Mouse (Mus musculus) limb, embryonic 12.5 days (tissue): ENCODE data around the gene Ubac2. TPM values are rescaled to one million over a fixed set of nuclear protein-coding genes. Genes with fewer than 3 reads are reported as not detected.

Experiments used
- ATAC-seq: fragments of 200-750 bp; cut with Nextera tagmentation; 2 replicates; pipeline ENCODE4 v1.8.0; 2017; ENCODE audit warnings: low read depth, moderate TSS enrichment; ENCODE audit not compliant: insufficient number of reproducible peaks, insufficient read depth, low FRiP score, low TSS enrichment
- H3K27ac ChIP-seq: fragments of 300-500 bp; sonication (generic); 2 replicates; pipeline ENCODE4 v1.5.1; 2016; ENCODE audit warnings: mild to moderate bottlenecking, moderate library complexity
- H3K27me3 ChIP-seq: fragments of 300-500 bp; sonication (generic); 2 replicates; pipeline ENCODE4 v1.6.1; 2016; ENCODE audit warnings: mild to moderate bottlenecking, moderate library complexity
- H3K36me3 ChIP-seq: fragments of 300-500 bp; sonication (generic); 2 replicates; pipeline ENCODE4 v1.6.1; 2016; ENCODE audit warnings: mild to moderate bottlenecking, moderate library complexity
- H3K4me1 ChIP-seq: fragments of 300-500 bp; sonication (generic); replicated peaks from 2 replicates; pipeline ENCODE4 v1.6.1; 2016
- H3K4me2 ChIP-seq: fragments of 300-500 bp; sonication (generic); 2 replicates; pipeline ENCODE4 v1.6.1; 2016; ENCODE audit warnings: mild to moderate bottlenecking, moderate library complexity
- H3K4me3 ChIP-seq: fragments of 300-500 bp; sonication (generic); replicated peaks from 2 replicates; pipeline ENCODE4 v1.5.1; 2016; ENCODE audit warnings: mild to moderate bottlenecking
- H3K9ac ChIP-seq: fragments of 300-500 bp; sonication (generic); replicated peaks from 2 replicates; pipeline ENCODE4 v1.6.1; 2016; ENCODE audit warnings: mild to moderate bottlenecking, moderate library complexity
- H3K9me3 ChIP-seq: fragments of 300-500 bp; sonication (generic); 2 replicates; pipeline ENCODE4 v1.6.1; 2016; ENCODE audit warnings: mild to moderate bottlenecking, moderate library complexity
- WGBS: fragments of 180-500 bp; shearing (Covaris S2); methylation state at CpG from one replicate; pipeline ENCODE4 v1.1.7; 2016; 5-methylcytosine and 5-hydroxymethylcytosine counted together
- polyA plus RNA-seq: library from polyadenylated mRNA; unstranded; fragments of >200 nt; fragmentation: Nextera tagmentation; extraction: Ambion mirVana; gene quantifications from 2 replicates; pipeline ENCODE4 v1.2.1, GENCODE M21; 2016

The Ubac2 gene
- polyA plus RNA-seq, 1 experiment from 2014 or later, result 63.1 TPM

GRCm38 (mm10) chr14:121970402-121970801 is 92.0 kb downstream of the Ubac2 start:
- Histone ChIP-seq H3K4me2 (no peak overlapping the region), H3K9ac (no peak overlapping the region), H3K4me1 (no peaks in the 10 kb centered on the region), H3K27ac (no peak overlapping the region), H3K36me3 (peaks cover 11% of the 10 kb centered on the region), H3K4me3 (no peak overlapping the region), H3K27me3 (no peaks in the 10 kb centered on the region), H3K9me3 (no peaks in the 10 kb centered on the region)
- WGBS, result 92% methylated on average over 1 of the region's 1 CpGs
- no peak for ATAC-seq

GRCm38 (mm10) chr14:121973114-121973513 is 94.7 kb downstream of the Ubac2 start:
- ATAC-seq, result no peak
- Histone ChIP-seq H3K36me3 (peaks cover 17% of the 10 kb centered on the region), H3K9me3 (no peaks in the 10 kb centered on the region), H3K4me3 (no peak overlapping the region), H3K27ac (no peak overlapping the region), H3K9ac (no peak overlapping the region), H3K4me2 (no peak overlapping the region), H3K27me3 (no peaks in the 10 kb centered on the region), H3K4me1 (no peaks in the 10 kb centered on the region)
- WGBS, result 89% methylated on average over 10 of the region's 10 CpGs

- ATAC-seq, result no peak
- WGBS, result 79% methylated on average over 1 of the region's 1 CpGs
- Histone ChIP-seq H3K9ac (no peak overlapping the region), H3K27ac (no peak overlapping the region), H3K4me2 (no peak overlapping the region), H3K4me3 (no peak overlapping the region), H3K27me3 (no peaks in the 10 kb centered on the region), H3K9me3 (no peaks in the 10 kb centered on the region), H3K4me1 (no peaks in the 10 kb centered on the region), H3K36me3 (no peaks in the 10 kb centered on the region)
Observed at GRCm38 (mm10) chr14:121981531-121981930, 103.1 kb downstream of the Ubac2 start.

GRCm38 (mm10) chr14:121983009-121983933 is 104.9 kb downstream of the Ubac2 start:
- no peaks in the 10 kb centered on the region for H3K36me3 ChIP-seq
- no peak overlapping the region for H3K4me3 ChIP-seq
- H3K27ac ChIP-seq, result 0 out of 2 replicates have a peak overlapping the region, but pooled peaks have one; percentile 23
- 79% methylated on average over 8 of the region's 8 CpGs for WGBS
- H3K9me3 ChIP-seq, result no peaks in the 10 kb centered on the region
- H3K4me2 ChIP-seq, result no peak overlapping the region
- H3K9ac ChIP-seq, result no peak overlapping the region
- H3K27me3 ChIP-seq, result no peaks in the 10 kb centered on the region
- no peaks in the 10 kb centered on the region for H3K4me1 ChIP-seq
- no peak for ATAC-seq

- H3K27me3 ChIP-seq, result no peaks in the 10 kb centered on the region
- H3K9me3 ChIP-seq, result no peaks in the 10 kb centered on the region
- 90% methylated on average over 3 of the region's 3 CpGs for WGBS
- H3K4me3 ChIP-seq, result no peak overlapping the region
- no peak overlapping the region for H3K9ac ChIP-seq
- H3K27ac ChIP-seq, result no peak overlapping the region
- no peak overlapping the region for H3K4me2 ChIP-seq
- H3K36me3 ChIP-seq, result no peaks in the 10 kb centered on the region
- no peak for ATAC-seq
- no peaks in the 10 kb centered on the region for H3K4me1 ChIP-seq
Observed at GRCm38 (mm10) chr14:121985477-121985876, 107.1 kb downstream of the Ubac2 start.

- H3K27me3 ChIP-seq, result no peaks in the 10 kb centered on the region
- H3K4me2 ChIP-seq, result no peak overlapping the region
- H3K9ac ChIP-seq, result no peak overlapping the region
- ATAC-seq, result no peak
- no peak overlapping the region for H3K4me3 ChIP-seq
- H3K4me1 ChIP-seq, result no peaks in the 10 kb centered on the region
- 84% methylated on average over 6 of the region's 6 CpGs for WGBS
- no peaks in the 10 kb centered on the region for H3K9me3 ChIP-seq
- no peaks in the 10 kb centered on the region for H3K36me3 ChIP-seq
- no peak overlapping the region for H3K27ac ChIP-seq
Observed at GRCm38 (mm10) chr14:121986028-121986427, 107.6 kb downstream of the Ubac2 start.

- Histone ChIP-seq H3K36me3 (no peaks in the 10 kb centered on the region), H3K4me3 (no peak overlapping the region), H3K4me1 (no peaks in the 10 kb centered on the region), H3K27me3 (no peaks in the 10 kb centered on the region), H3K27ac (no peak overlapping the region), H3K4me2 (no peak overlapping the region), H3K9ac (no peak overlapping the region), H3K9me3 (no peaks in the 10 kb centered on the region)
- no peak for ATAC-seq
- 82% methylated on average over 1 of the region's 1 CpGs for WGBS
Observed at GRCm38 (mm10) chr14:121987287-121987686, 108.9 kb downstream of the Ubac2 start.

- no peaks in the 10 kb centered on the region for H3K4me1 ChIP-seq
- H3K27me3 ChIP-seq, result no peaks in the 10 kb centered on the region
- H3K27ac ChIP-seq, result no peak overlapping the region
- no peaks in the 10 kb centered on the region for H3K9me3 ChIP-seq
- H3K4me3 ChIP-seq, result no peak overlapping the region
- no peak overlapping the region for H3K9ac ChIP-seq
- H3K4me2 ChIP-seq, result no peak overlapping the region
- 80% methylated on average over 4 of the region's 4 CpGs for WGBS
- H3K36me3 ChIP-seq, result no peaks in the 10 kb centered on the region
- ATAC-seq, result no peak
Observed at GRCm38 (mm10) chr14:121987691-121988090, 109.3 kb downstream of the Ubac2 start.

- Histone ChIP-seq H3K27ac (no peak overlapping the region), H3K4me3 (no peak overlapping the region), H3K9ac (no peak overlapping the region), H3K4me2 (no peak overlapping the region), H3K27me3 (no peaks in the 10 kb centered on the region), H3K36me3 (peaks cover 5% of the 10 kb centered on the region), H3K4me1 (no peaks in the 10 kb centered on the region), H3K9me3 (no peaks in the 10 kb centered on the region)
- 98% methylated on average over 3 of the region's 3 CpGs for WGBS
- ATAC-seq, result no peak
Observed at GRCm38 (mm10) chr14:121989331-121989730, 110.9 kb downstream of the Ubac2 start.

GRCm38 (mm10) chr14:121989869-121990268 is 111.4 kb downstream of the Ubac2 start:
- no peaks in the 10 kb centered on the region for H3K9me3 ChIP-seq
- H3K27ac ChIP-seq, result no peak overlapping the region
- H3K4me1 ChIP-seq, result no peaks in the 10 kb centered on the region
- ATAC-seq, result no peak
- 91% methylated on average over 3 of the region's 3 CpGs for WGBS
- no peak overlapping the region for H3K9ac ChIP-seq
- H3K4me2 ChIP-seq, result no peak overlapping the region
- no peak overlapping the region for H3K4me3 ChIP-seq
- peaks cover 10% of the 10 kb centered on the region for H3K36me3 ChIP-seq
- no peaks in the 10 kb centered on the region for H3K27me3 ChIP-seq

- no peak for ATAC-seq
- no peak overlapping the region for H3K4me3 ChIP-seq
Observed at GRCm38 (mm10) chr14:121990897-121991296, 112.5 kb downstream of the Ubac2 start.

GRCm38 (mm10) chr14:121991921-121992320 is 113.5 kb downstream of the Ubac2 start:
- no peak overlapping the region for H3K4me2 ChIP-seq
- no peak overlapping the region for H3K9ac ChIP-seq
- H3K4me3 ChIP-seq, result no peak overlapping the region
- H3K27ac ChIP-seq, result no peak overlapping the region
- no peak for ATAC-seq
- H3K27me3 ChIP-seq, result no peaks in the 10 kb centered on the region
- H3K4me1 ChIP-seq, result no peaks in the 10 kb centered on the region
- peaks cover 29% of the 10 kb centered on the region for H3K36me3 ChIP-seq
- no peaks in the 10 kb centered on the region for H3K9me3 ChIP-seq

More at GRCm38 (mm10) chr14:121990897-121991296, 112.5 kb downstream of the Ubac2 start:
- Histone ChIP-seq H3K27ac (no peak overlapping the region), H3K9me3 (no peaks in the 10 kb centered on the region), H3K9ac (no peak overlapping the region), H3K4me2 (no peak overlapping the region), H3K4me1 (no peaks in the 10 kb centered on the region), H3K36me3 (peaks cover 21% of the 10 kb centered on the region), H3K27me3 (no peaks in the 10 kb centered on the region)
- WGBS, result 86% methylated on average over 6 of the region's 6 CpGs
